Mouse (Mus musculus) Patski (cell line): ENCODE measurements around the gene Hspa12a. TPM values are rescaled to one million over a fixed set of nuclear protein-coding genes. Genes with fewer than 3 reads are reported as not detected.

ENCODE experiments used
- ATAC-seq: fragments of 100-300 bp; one replicate; pipeline ENCODE4 v1.8.0; 2021
- CTCF ChIA-PET: fragments of 350-600 bp; sonication (Branson Sonifier 250); formaldehyde crosslinking; loops from one replicate; lab custom pipeline; 2022; ENCODE audit warnings: inconsistent platforms; lab: Charles Lee
- POLR2A ChIA-PET: fragments of 350-600 bp; sonication (Branson Sonifier 250); formaldehyde crosslinking; loops from one replicate; lab custom pipeline; 2022; ENCODE audit warnings: antibody characterized with exemption, inconsistent platforms; lab: Charles Lee
- DNase-seq: peaks from one replicate; pipeline ENCODE4 v3.0.0-alpha.2; 2011; ENCODE audit warnings: low read depth, low spot score
- H3K27me3 ChIP-seq: fragments of 371-371 bp; one replicate; pipeline ENCODE4 v1.5.1; 2021
- CTCF ChIP-seq: fragments of 100-300 bp; IDR thresholded peaks from one replicate; pipeline ENCODE4 v1.5.1; 2021
- in situ Hi-C: fragments of 300-500 bp; cut with MboI; formaldehyde crosslinking; loops from 3 replicates; pipeline ENCODE4 v1.11.1; 2018; ENCODE audit warnings: low pct_unique_long_range_greater_than_20kb, mixed read lengths
- polyA plus RNA-seq: library from polyadenylated mRNA; unstranded; gene quantifications from one replicate; pipeline ENCODE4 v1.2.3, GENCODE M21; 2021

Gene Hspa12a
- polyA plus RNA-seq, 1 experiment from 2014 or later = 1.1 TPM

DNA sequence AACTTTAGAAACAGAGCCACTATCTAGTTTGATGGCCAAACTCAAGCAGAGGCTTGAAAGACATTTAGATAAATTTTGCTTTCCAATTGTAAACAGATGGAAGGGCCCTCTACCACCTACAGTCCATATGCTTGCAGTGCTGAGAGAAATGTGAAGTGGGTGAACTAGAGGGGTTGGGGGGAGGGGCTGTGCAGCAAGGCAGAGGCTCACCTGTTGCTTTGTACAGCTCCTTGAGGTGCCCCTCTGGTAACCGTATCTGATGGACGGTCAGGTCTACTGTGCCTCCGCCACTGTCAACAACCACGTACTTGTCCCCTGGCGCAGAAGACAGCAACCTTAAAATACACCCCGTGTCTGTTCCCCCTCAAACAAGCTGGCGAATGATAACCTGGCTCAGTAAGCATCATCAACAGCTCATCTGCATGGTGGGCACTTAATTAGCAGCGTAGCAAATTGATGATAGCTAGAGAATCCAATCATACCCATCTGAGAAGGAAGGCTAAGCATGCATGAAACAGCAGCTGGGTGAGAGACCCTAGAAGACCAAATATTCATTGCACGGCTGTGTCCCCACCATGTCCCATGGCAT lies 138.2 kb downstream of the Hspa12a start:
- in situ Hi-C loops = loop anchor here (5.0 to 10.0 kb wide), 2 partner anchors 102 to 400 kb away; no protein-coding TSS in a partner anchor
- POLR2A ChIA-PET = no interaction called here
- no peak for TF ChIP-seq CTCF
- CTCF ChIA-PET = interaction anchor here (7.8 kb wide), 1 partner anchor 99 kb away, joined by 51 read pairs; no protein-coding TSS in a partner anchor
- peaks cover 19% of the 10 kb centered on the region for H3K27me3 ChIP-seq
- no peak for ATAC-seq
- DNase-seq = no peak

DNA sequence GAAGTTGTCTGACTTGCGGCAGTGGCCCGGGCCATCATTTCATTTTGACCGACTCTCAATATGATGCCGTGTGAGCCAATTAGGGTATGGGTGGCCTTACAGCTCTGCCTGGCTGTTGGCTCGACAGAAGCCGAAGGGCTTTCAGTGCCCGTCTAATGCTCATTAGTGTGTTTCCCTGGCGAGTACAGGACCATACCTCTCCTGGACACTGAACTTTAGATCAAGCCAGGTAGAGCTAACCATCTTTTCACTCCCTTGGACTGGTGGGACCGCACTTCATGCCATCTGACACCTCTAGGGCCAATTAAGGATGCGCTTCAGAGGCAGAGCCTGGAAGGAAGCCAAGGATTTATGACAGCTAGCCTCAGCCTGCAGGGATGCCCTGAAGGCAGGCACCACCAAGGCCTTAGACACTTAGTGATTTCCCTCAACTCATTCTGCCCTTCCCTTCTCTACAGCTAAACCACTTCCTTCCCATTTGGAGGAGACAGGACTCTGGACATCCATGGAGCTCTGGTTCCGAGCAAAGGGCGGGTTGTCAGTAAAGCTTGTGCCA lies 148.3 kb downstream of the Hspa12a start:
- DNase-seq (no peak), ATAC-seq (no peak)
- in situ Hi-C loops = no loop called here
- CTCF ChIA-PET = no interaction called here
- H3K27me3 ChIP-seq = peaks cover 27% of the 10 kb centered on the region
- TF ChIP-seq CTCF = no peak
- POLR2A ChIA-PET = no interaction called here

DNA sequence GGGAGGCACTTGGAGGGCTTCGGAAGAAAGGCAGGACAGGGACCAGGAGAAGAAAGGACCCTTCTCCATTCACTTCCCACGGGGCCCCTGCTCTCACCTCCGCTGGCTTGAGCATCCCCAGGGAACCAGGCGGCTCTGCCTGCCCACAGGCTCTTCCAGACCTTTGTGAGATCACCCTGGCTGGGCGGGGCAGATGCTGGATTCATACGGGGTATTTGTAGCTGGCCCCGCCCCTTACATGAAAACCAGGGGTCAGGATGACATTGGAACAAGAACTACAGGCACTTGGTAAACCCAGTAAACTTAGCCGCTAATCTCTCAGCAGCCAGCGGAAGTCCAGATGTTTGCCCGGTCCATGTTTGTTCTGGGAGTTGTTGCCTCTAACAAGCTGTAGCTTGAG lies 149.2 kb downstream of the Hspa12a start, which contains the start of gene 1700019N19Rik:
1700019N19Rik (minus strand) TSS at position 178 of the 400 bp plus-strand sequence.
- DNase-seq (no peak), ATAC-seq (no peak)
- POLR2A ChIA-PET = no interaction called here
- in situ Hi-C loops = no loop called here
- no peak for TF ChIP-seq CTCF
- peaks cover 31% of the 10 kb centered on the region for H3K27me3 ChIP-seq
- CTCF ChIA-PET = no interaction called here

DNA sequence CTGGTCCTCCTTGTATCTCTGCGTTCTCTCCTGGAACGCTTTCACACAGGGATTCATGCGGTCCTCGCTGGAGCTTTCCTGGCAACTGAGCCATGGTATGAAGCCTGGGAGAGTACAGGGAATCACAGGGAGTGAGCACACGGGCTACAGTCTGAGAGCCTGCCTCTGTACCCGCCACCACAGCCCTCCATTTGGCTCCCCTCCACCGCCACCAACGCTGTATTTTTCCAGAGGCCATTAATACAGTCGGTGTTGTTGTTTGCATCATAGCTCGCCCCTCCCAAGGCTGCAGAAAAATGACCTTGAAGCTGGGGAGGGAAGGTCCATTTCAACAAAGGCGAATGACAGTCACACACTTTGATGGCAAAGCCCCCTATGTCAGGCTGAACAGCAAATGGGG lies 154.3 kb downstream of the Hspa12a start:
- in situ Hi-C loops = no loop called here
- H3K27me3 ChIP-seq = peaks cover 44% of the 10 kb centered on the region
- ChIA-PET CTCF (interaction anchor here (1.7 kb wide), 1 partner anchor 19 kb away, joined by 3 read pairs; no protein-coding TSS in a partner anchor), POLR2A (no interaction called here)
- no peak for TF ChIP-seq CTCF
- ATAC-seq (no peak), DNase-seq (no peak)

DNA sequence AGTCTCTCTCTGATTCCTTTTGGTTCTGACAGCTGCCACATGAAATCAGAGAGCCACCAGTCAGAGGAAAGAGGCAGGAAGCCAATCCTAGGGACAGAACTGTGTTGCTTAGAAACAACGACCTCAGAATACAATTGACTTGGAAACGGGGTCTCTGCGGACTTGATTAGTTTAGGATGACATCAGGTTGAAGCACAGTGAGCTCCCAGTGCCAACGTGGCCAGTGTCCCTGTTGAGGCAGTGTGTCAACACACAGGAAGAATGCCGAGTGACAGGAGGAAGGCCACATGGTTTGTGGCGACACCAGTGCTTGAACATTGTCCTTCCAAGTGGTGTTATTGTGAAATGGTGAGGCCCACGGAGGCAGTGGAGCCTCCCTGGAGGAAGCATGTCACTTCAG lies 159.5 kb downstream of the Hspa12a start:
- H3K27me3 ChIP-seq = peaks cover 35% of the 10 kb centered on the region
- no peak for TF ChIP-seq CTCF
- DNase-seq (no peak), ATAC-seq (no peak)
- in situ Hi-C loops = no loop called here
- ChIA-PET POLR2A (no interaction called here), CTCF (no interaction called here)

DNA sequence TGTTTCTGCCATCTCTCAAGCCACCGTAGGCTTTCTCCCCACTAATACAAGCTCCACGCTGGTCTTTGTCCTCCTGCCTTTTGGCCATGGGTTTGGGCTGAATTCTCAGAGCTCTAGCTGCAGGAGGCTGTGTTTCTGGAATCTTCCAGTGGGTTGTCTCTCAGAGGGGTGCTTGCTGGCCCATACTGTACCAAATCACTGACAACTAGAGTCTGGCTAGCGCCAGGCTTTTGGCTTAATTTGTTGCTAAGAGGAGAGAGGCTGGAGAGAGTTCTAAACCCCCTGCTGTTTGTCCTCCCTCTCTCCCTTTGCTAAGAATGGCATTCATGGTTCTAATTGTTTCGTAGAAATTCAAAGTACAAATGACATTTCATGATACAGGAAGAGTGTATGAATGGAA lies 161.9 kb downstream of the Hspa12a start:
- DNase-seq (no peak), ATAC-seq (no peak)
- H3K27me3 ChIP-seq = peaks cover 36% of the 10 kb centered on the region
- in situ Hi-C loops = no loop called here
- ChIA-PET POLR2A (no interaction called here), CTCF (no interaction called here)
- no peak for TF ChIP-seq CTCF

DNA sequence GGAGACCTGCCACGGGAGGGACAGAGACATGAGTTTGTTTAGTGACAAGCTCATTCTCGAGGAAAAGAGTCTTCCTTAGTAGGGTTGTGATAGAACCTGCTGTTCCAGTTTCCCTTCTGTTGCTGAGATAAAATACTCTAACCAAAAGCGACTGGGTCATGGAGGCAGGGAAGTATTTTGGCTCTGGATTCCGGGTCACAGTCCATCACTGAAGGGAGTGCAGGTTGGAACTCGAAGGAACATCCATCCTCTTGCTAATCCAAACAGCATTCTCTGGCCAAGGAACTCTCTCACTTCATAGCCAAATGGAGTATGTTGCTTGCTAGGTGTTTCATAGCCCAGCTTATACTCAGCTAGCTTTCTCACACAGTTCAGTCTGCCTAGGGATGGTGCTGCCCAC lies 167.0 kb downstream of the Hspa12a start:
- in situ Hi-C loops = no loop called here
- ATAC-seq (no peak), DNase-seq (no peak)
- POLR2A ChIA-PET = no interaction called here
- CTCF ChIA-PET = no interaction called here
- H3K27me3 ChIP-seq = peaks cover 40% of the 10 kb centered on the region
- TF ChIP-seq CTCF = no peak

DNA sequence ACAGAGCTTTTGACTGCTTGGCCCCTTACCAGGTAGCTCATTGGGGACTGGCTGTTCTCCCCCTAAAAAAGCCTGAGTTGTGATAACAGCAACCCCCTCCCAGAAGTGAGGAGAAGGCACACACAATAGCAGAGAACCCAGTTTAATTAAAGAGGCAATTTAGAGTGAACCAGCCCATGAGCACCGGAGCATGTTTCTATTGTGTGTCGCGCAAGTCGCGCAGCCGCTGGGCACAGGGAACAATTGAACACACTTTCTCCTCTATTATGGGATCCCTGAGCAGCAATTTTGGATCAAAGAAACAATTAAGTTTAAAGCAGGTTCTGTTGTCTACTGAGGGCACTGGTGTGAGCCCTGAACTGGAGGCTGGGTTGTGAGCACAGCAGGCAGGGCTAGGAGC lies 176.1 kb downstream of the Hspa12a start:
- no peak for ATAC-seq
- POLR2A ChIA-PET = no interaction called here
- H3K27me3 ChIP-seq = peaks cover 35% of the 10 kb centered on the region
- in situ Hi-C loops = no loop called here
- DNase-seq = no peak
- CTCF ChIA-PET = no interaction called here
- TF ChIP-seq CTCF = no peak

DNA sequence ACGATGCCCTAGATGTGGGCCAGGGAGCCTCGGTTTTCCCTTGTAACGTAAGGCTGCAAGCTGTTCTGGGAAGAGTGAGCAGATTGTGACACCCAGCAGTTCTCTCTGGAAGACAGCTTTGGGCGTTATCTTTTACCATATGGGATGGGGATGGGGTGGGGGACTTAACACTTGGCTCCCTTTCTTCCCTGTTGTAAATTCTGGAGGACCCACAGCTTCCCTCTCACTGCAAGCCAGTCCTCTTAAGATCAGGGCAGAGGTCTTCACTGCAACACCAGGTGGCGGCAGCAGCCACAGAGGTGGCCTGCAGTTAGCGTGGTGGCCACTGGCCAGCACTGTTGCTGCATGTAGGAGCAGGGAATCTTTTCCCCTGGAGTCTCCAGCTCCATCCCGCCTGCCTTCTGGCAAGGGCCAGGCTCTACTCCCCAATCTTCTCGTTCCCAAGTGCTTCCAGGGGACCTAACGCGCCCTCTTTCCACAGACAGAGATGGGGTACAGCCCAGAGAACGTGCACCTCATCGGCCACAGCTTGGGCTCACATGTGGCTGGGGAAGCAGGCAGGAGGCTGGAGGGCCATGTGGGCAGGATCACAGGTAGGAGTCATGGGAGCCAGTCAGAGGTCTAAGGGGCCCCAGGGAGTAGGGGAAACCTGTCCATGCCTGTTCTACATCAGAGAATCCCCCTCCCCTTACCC lies 180.5 kb downstream of the Hspa12a start:
- no peak for DNase-seq
- in situ Hi-C loops = loop anchor here (5.0 kb wide), 1 partner anchor 149 kb away; no protein-coding TSS in a partner anchor
- CTCF ChIA-PET = interaction anchor here (1.2 to 1.6 kb wide), 2 partner anchors 148 to 436 kb away, joined by 3 read pairs; no protein-coding TSS in a partner anchor
- TF ChIP-seq CTCF = peak; percentile 89
- ATAC-seq = peak; percentile 36
- peaks cover 23% of the 10 kb centered on the region for H3K27me3 ChIP-seq
- POLR2A ChIA-PET = interaction anchor here (0.5 to 1.1 kb wide), 2 partner anchors 15 to 60 kb away, joined by 3 read pairs; no protein-coding TSS in a partner anchor

DNA sequence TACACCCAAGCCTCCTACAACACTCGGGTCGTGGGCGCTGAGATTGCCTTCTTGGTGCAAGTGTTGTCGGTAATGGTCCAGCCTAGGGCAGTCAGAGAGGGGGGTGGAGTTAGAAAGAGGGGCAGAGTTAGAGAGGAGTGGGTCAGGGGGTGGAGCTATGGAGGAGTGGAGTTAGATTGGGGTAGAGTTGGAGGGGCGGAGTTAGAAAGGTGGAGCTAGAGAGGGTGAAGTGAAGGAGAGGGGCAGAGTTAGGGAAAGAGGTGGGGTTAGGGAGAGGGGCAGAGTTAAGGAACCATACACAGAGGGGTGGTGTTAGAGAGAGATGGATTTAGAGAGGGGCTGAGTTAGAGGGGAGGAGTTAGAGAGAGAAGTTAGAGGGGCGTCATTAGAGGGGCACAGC lies 181.1 kb downstream of the Hspa12a start:
- in situ Hi-C loops = loop anchor here (5.0 kb wide), 1 partner anchor 150 kb away; no protein-coding TSS in a partner anchor
- ATAC-seq (no peak), DNase-seq (no peak)
- H3K27me3 ChIP-seq = peaks cover 17% of the 10 kb centered on the region
- ChIA-PET CTCF (interaction anchor here (1.2 kb wide), 1 partner anchor 437 kb away, joined by 3 read pairs; no protein-coding TSS in a partner anchor), POLR2A (interaction anchor here (0.5 kb wide), 1 partner anchor 16 kb away, joined by 3 read pairs; no protein-coding TSS in a partner anchor)
- no peak for TF ChIP-seq CTCF
